Mouse (Mus musculus): ENCODE measurements around the gene Hba-a1.

GRCm38 (mm10) chr11:32333235-32333634, 49.9 kb downstream of the Hba-a1 start:
- TF ChIP-seq CTCF (IDR thresholded peaks at IDR 0.05; ENCODE audit: low read depth) (no peak), EP300 (optimal IDR thresholded peaks at IDR 0.05) (no peak)

All from stomach, postnatal 0 days (tissue).